Mouse (Mus musculus) megakaryocyte, embryonic 14.5 days (primary cell): Measurements from ENCODE around the gene Magi3.

Experiments used
- FLI1 ChIP-seq: IDR thresholded peaks from 2 replicates; pipeline ENCODE4 v1.6.1; 2012; ENCODE audit warnings: low read length, inconsistent platforms, mixed read lengths
- GATA1 ChIP-seq: IDR thresholded peaks from 3 replicates; pipeline ENCODE4 v1.6.1; 2012; ENCODE audit warnings: mixed read lengths, low read length, inconsistent platforms, borderline replicate concordance

GRCm38 (mm10) chr3:103967231-103967630, 252.9 kb downstream of the Magi3 start:
- TF ChIP-seq GATA1 (no peak), FLI1 (no peak)
